Mouse (Mus musculus) brain, embryonic 14.5 days (tissue): ENCODE data around the gene Mrpl11. TPM values are rescaled to one million over a fixed set of nuclear protein-coding genes. Genes with fewer than 3 reads are reported as not detected.

Source experiments
- DNase-seq: peaks from one replicate; pipeline ENCODE4 v3.0.0-alpha.2; 2011; ENCODE audit warnings: low read depth
- CTCF ChIP-seq: fragments of 200-500 bp; IDR thresholded peaks from 2 replicates; pipeline ENCODE4 v1.5.1; 2012; ENCODE audit warnings: inconsistent platforms, mild to moderate bottlenecking, moderate library complexity, borderline replicate concordance; ENCODE audit not compliant: insufficient read depth, insufficient read length; ENCODE audit errors: extremely low read depth
- POLR2A ChIP-seq: fragments of 200-500 bp; IDR thresholded peaks from 2 replicates; pipeline ENCODE4 v1.6.1; 2012; ENCODE audit warnings: mild to moderate bottlenecking, inconsistent platforms, borderline replicate concordance; ENCODE audit not compliant: poor library complexity, insufficient read depth, insufficient read length, severe bottlenecking; ENCODE audit errors: extremely low read depth
- polyA plus RNA-seq: library from polyadenylated mRNA; depleted of rRNA; stranded (reverse); fragments of >200 nt; gene quantifications from 2 replicates; pipeline ENCODE4 v1.2.3, GENCODE M21; 2012; rRNA removed

Gene Mrpl11
- polyA plus RNA-seq = 70.0 and 81.9 TPM in 2 replicates

GRCm38 (mm10) chr19:4961928-4962601 is at the start of gene Mrpl11:
Gene Mrpl11 (plus strand): TSS chr19:4962147.
- peak; percentile 98 for DNase-seq
- TF ChIP-seq POLR2A (0 out of 2 replicates have a peak, but pooled peaks have one; percentile 15), CTCF (peak; percentile 84)

DNA sequence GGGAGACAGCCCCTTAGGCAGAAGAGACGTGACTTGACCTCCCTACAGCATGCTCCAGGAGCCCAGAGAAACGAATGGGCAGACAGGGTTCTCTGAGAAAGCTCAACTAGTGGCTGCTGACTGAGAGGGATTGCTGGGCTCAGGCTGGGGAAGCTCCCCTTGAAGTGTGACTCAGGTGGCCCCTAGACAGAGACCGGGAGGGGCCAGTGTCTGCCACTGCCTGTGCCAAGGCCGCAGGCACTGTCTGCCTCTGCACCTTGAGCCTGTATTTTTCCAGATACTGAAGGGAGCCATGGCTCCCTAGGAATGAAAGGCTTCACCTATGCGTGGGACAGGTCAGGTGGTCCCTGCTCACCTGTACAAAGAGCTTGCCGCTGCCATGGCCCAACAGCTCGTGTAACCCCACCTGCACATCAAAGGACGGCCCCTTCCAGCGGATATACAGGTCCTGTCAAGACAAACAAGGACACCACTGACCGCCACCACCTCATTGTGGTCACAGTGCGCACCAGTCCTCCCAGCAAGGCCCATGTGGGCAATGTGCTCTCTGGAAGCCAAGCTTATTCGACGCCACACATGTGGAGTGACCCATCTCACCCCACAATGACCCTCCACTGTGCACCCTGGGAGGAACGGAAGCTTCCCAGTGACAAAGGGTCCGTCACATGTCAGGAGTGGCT is 45.9 kb upstream of the Mrpl11 start:
- DNase-seq = no peak
- TF ChIP-seq POLR2A (no peak), CTCF (no peak)

GRCm38 (mm10) chr19:4916827-4917226 is 45.1 kb upstream of the Mrpl11 start:
- DNase-seq = no peak
- no peak for TF ChIP-seq POLR2A
- no peak for TF ChIP-seq CTCF

GRCm38 (mm10) chr19:4919652-4920051 is 42.3 kb upstream of the Mrpl11 start:
- DNase-seq = no peak
- no peak for TF ChIP-seq POLR2A
- TF ChIP-seq CTCF = no peak

DNA sequence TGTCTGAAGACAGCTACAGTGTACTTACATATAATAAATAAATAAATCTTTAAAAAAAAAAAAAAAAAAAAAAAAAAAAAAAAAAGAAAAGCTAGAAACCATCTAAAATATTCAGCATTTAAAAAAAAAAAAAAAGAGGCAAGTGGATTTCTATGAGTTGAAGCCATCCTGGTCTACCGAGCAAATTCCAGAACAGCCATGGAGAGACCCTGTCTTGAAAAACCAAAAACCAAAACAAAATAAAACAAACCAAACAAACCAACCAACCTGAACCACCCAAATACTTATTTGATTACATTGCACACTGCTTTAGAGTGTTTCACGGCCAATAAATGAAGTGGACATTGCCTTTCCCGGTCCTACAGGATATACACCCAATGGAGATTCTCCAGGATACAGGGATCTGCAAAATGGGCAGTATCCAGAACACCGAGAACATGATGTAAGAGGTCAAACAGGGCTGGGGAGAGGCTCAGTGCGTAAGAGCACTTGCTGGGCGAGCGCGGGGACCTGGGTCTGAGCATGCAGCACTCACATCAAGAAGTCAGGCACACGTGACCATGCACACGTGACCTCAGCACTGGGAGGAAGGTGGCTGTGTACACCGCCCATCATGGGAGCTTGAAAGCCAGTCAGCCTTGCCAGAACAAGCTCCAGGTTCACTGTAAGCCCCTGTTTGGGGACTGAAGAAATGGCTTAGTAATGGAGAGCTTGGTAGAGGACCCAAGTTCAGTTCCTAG is 36.7 kb upstream of the Mrpl11 start:
- DNase-seq = no peak
- TF ChIP-seq CTCF = no peak
- no peak for TF ChIP-seq POLR2A

- peak; percentile 71; the same call in 1 of the 2 replicates for TF ChIP-seq POLR2A
- no peak for TF ChIP-seq CTCF
- DNase-seq = peak; percentile 99
These were observed 33.9 kb upstream of the Mrpl11 start, which contains the start of gene Dpp3 for GRCm38 (mm10) chr19:4927904-4928531. Gene Dpp3 (minus strand): TSS chr19:4928287.

DNA sequence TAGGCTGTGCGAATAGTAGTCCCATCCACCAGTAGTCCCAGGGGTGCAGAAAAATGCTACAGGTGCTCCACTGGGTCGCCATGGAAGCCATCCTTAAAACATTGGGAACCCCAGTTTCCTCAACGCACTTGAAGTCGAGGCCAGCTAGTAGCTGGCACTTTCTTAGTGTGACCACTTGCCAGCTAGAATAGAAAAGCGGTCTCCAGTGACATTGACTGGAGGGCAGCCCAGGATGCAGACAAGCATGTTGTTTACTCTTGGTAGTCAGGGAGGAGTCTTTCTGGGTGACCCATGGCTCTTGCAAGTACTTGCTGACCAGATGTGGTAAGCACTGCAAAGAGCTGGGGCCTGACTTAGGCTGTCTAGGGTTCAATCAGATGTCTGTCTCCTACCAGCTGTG is 33.2 kb upstream of the Mrpl11 start:
- peak; percentile 25 for DNase-seq

DNA sequence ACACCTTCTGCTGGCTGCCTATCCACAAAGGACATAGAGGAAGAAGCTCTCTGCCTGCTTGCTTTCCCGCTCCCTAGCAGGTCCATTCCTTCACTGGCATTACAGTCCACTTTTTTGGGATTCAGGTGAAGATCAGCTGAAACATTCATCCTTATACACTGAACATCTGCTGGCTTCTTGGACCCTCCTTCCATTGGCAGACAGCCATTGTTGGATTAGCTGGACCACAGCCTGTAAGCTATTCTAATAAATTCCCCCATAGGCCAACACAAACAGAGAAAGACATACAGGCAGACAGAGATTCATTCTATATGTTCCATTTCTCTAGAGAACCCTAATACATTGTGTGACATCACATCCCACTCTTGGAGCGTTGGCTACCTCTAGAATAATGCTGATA is 25.1 kb upstream of the Mrpl11 start:
- no peak for DNase-seq
- no peak for TF ChIP-seq POLR2A
- TF ChIP-seq CTCF = no peak

More for the DNA sequence above, 33.2 kb upstream of the Mrpl11 start:
- no peak for TF ChIP-seq POLR2A
- no peak for TF ChIP-seq CTCF

DNA sequence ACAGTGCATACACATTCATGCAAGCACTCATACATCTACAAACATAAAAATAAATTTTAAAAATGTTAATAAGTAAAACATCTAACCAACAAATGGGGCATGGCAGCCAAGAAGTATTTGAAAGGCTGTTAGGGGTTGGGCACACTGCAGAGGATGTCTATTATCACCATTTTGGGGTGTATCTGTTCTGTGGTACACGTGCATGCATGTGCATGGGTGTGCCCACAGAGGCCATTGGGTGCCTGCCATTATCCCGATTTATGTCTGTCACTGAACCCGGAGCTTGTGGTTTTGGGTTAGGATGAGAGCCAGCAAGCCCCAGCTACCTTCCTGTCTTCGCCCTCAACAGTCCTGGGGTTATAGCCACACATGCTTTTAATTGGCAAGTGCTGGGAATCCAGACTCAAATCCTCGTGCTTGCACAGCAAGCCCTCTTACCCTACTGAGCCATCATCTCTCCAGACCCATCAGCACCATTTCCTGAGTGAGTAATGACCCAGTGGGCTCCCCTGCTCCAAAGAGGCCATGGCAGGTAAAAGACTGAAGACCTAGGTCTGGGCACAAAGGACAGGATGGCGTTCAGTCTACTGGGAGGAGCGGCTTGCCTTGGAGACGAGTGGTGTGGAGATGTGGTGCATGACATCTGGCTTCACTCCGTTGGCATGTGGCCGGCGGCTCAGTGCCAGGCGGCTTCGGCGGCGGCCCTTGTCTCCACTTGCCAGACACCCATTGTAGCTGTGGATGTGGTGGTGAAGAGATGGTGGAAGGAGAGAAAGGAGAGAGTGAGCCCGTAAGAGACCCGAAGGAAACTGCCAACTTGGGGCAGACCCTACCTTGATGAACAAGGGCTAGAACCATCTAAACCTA is 24.3 kb upstream of the Mrpl11 start:
- TF ChIP-seq CTCF (no peak), POLR2A (no peak)
- DNase-seq = no peak
